Mouse (Mus musculus): ENCODE results near the gene Hacl1. TPM values are rescaled to one million over a fixed set of nuclear protein-coding genes. Genes with fewer than 3 reads are reported as not detected.
A peak's percentile ranks its signal among the peaks of the same experiment; 100 is the strongest.
"Not testable (repeated sequence)": the region's sequence is repeated elsewhere in the genome, so short reads cannot be mapped to it uniquely, and the experiment has no call there.

Gene Hacl1
- total and polyA plus RNA-seq, 2 experiments from 2014 or later = 6.5 to 7.7 TPM

DNA sequence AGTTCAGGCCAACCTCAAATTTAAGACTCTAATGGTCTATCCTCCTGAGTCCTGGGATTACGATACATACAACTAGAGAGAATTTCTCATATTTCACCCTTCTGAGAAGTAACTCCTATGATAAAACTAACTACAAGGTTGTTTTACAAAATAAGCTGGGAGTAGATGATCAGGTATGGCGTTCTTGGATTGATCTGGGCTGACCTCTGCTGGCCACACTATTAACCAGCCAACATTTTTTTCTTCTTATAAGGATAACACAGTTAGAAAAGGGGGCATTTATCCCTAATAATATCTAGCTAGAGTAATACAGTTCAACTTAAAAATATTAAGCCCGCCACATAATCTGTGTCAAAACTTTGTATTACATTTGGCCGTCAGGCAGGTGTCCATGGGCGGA is 36.2 kb downstream of the Hacl1 start:
- Histone ChIP-seq H3K9me3 (ENCODE audit: low read length) (no peaks in the 10 kb centered on the region), H3K4me1 (ENCODE audit: insufficient read depth) (no peaks in the 10 kb centered on the region), H3K27me3 (ENCODE audit: insufficient read depth, low read length) (no peaks in the 10 kb centered on the region), H3K4me2 (ENCODE audit: low read depth) (no peak overlapping the region), H3K36me3 (ENCODE audit: insufficient read depth) (no peaks in the 10 kb centered on the region), H3K4me3 (ENCODE audit: low read depth, low read length) (no peak overlapping the region), H3K27ac (ENCODE audit: low read depth, low read length) (no peak overlapping the region), H3K9ac (no peak overlapping the region)
- DNase-seq = no peak
- 86% methylated on average over 5 of the region's 5 CpGs for WGBS
- ATAC-seq = no peak
- peak; percentile 19; the same call in 1 of the 2 replicates for TF ChIP-seq CTCF (IDR thresholded peaks at IDR 0.05; ENCODE audit: low read depth)

DNA sequence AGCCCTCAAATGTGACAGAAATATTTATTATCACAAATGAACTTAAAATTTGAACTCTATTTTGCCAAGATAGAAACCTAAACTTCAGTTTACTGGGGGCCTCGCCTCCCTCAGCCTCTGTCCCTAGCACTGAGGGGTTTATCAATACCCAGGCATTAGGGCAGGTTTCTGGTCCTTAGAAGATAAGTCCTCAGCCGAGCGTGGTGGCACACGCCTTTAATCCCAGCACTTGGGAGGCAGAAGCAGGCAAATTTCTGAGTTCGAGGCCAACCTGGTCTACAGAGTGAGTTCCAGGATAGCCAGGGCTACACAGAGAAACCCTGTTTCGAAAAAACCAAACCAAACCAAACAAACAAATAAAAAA is 38.5 kb downstream of the Hacl1 start:
- not testable (repeated sequence) for H3K4me1 ChIP-seq (ENCODE audit: insufficient read depth); DNase-seq; H3K4me2 ChIP-seq (ENCODE audit: low read depth); H3K9me3 ChIP-seq (ENCODE audit: low read length); ATAC-seq; H3K36me3 ChIP-seq (ENCODE audit: insufficient read depth); H3K4me3 ChIP-seq (ENCODE audit: low read depth, low read length); H3K27me3 ChIP-seq (ENCODE audit: insufficient read depth, low read length); H3K27ac ChIP-seq (ENCODE audit: low read depth, low read length); H3K9ac ChIP-seq
- WGBS = 90% methylated on average over 6 of the region's 6 CpGs

DNA sequence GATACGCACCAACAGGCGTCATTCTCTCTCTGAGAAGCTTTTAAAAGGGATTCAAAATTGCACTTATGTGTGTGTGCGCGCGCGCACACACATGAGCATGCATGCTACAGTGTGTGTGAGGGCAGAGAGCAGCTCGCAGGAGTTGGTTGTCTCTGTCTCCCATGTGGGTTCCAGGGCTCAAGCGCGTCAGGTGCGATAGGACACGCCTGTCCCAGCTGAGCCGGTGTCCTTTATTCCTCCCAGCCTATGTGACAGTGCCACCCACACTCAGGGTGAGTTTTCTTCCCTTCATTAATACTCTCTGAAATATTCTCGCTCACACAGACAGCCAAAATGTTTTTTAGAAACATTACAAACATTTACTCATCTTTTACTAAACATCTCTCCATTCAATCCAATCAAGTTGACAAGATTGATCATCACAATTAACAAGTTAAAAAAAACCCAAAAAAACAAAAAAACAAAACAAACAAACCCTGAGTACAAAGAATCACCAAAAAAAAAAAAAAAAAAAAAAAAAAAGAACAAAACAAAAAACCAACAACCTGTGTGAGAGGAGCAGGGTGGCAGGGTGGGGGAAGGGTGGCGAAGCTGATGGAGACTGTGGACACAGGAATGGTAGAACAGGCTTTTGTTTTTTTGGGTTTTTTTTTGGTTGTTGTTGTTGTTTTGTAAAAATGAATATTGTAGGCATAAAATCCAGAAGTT is 39.0 kb downstream of the Hacl1 start:
- ATAC-seq (no peak), DNase-seq (no peak)
- Histone ChIP-seq H3K4me3 (ENCODE audit: low read depth, low read length) (no peak overlapping the region), H3K36me3 (ENCODE audit: insufficient read depth) (no peaks in the 10 kb centered on the region), H3K4me1 (ENCODE audit: insufficient read depth) (no peaks in the 10 kb centered on the region), H3K27me3 (ENCODE audit: insufficient read depth, low read length) (no peaks in the 10 kb centered on the region), H3K9me3 (ENCODE audit: low read length) (no peaks in the 10 kb centered on the region), H3K4me2 (ENCODE audit: low read depth) (no peak overlapping the region), H3K9ac (no peak overlapping the region), H3K27ac (ENCODE audit: low read depth, low read length) (no peak overlapping the region)
- 93% methylated on average over 14 of the region's 14 CpGs for WGBS
- no peak for TF ChIP-seq CTCF (IDR thresholded peaks at IDR 0.05; ENCODE audit: low read depth)

DNA sequence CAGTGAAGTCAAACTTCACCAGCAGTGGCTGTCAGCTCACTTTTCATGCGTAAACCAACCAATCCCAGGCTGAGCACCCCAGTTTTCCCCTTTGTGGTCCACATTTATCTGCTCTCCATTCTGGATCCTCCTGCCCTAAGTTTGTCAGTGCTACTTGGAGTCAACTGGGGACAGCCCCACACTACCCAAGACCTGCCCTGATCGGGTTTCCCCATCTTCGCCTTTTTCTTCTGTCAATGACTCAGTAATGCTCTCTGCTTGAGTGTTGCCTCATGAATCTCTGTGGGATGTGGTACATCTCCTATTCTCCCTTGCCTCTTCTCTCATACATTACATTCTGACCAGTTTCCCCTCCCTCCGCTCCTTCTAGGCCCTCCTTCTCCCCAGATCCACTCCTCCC is 43.6 kb downstream of the Hacl1 start:
- no peak overlapping the region for H3K9ac ChIP-seq
- 96% methylated on average over 4 of the region's 4 CpGs for WGBS
- ATAC-seq (no peak), DNase-seq (no peak)
- no peaks in the 10 kb centered on the region for H3K36me3 ChIP-seq (ENCODE audit: insufficient read depth)
- H3K4me2 ChIP-seq (ENCODE audit: low read depth) = no peak overlapping the region
- H3K4me1 ChIP-seq (ENCODE audit: insufficient read depth) = no peaks in the 10 kb centered on the region
- no peaks in the 10 kb centered on the region for H3K27me3 ChIP-seq (ENCODE audit: insufficient read depth, low read length)
- TF ChIP-seq CTCF (IDR thresholded peaks at IDR 0.05; ENCODE audit: low read depth) = no peak
- no peak overlapping the region for H3K4me3 ChIP-seq (ENCODE audit: low read depth, low read length)
- H3K9me3 ChIP-seq (ENCODE audit: low read length) = no peaks in the 10 kb centered on the region
- no peak overlapping the region for H3K27ac ChIP-seq (ENCODE audit: low read depth, low read length)

DNA sequence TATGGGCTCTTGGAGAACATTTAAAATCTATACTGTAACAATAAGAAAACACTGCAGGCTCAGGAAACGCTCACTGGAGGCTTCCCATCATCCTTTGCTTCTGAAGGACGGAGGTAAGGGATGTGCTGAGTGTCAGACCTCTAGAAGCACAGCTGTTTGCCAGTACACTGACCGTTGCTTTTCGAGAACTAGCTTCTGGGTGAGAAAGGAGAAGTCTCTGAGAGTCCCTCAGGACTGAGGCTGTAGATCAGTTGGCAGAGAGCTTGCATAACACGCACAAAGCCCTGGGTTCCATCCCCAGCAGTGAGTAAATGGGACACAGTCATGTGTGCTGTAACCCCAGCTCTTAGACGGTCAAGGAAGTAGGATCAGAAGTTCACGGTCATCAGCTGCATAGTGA is 44.7 kb downstream of the Hacl1 start:
- no peaks in the 10 kb centered on the region for H3K27me3 ChIP-seq (ENCODE audit: insufficient read depth, low read length)
- H3K4me2 ChIP-seq (ENCODE audit: low read depth) = no peak overlapping the region
- H3K9me3 ChIP-seq (ENCODE audit: low read length) = no peaks in the 10 kb centered on the region
- no peaks in the 10 kb centered on the region for H3K4me1 ChIP-seq (ENCODE audit: insufficient read depth)
- 85% methylated on average over 7 of the region's 7 CpGs for WGBS
- no peak overlapping the region for H3K27ac ChIP-seq (ENCODE audit: low read depth, low read length)
- DNase-seq = no peak
- H3K9ac ChIP-seq = no peak overlapping the region
- no peak overlapping the region for H3K4me3 ChIP-seq (ENCODE audit: low read depth, low read length)
- TF ChIP-seq CTCF (IDR thresholded peaks at IDR 0.05; ENCODE audit: low read depth) = no peak
- no peak for ATAC-seq
- H3K36me3 ChIP-seq (ENCODE audit: insufficient read depth) = no peaks in the 10 kb centered on the region

DNA sequence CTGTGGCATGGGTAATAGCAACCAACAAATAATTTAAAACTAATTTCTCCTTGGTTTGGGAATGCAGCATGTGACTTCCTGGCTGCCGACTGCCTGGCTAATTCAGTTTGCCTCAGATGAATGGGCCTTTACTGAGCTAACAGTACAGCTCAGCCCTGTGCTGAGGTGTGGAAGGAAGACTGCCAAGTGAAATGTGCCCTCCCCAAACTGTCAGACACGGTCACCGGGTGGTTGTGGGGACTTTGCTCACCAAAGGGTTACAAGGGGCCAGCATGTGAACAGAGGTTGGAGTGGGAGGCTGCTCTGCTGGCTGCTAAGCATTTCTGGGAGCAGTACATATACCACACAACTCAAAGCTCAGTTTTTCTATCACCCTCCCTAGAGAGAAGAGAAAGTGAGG is 46.4 kb downstream of the Hacl1 start:
- no peaks in the 10 kb centered on the region for H3K9me3 ChIP-seq (ENCODE audit: low read length)
- TF ChIP-seq CTCF (IDR thresholded peaks at IDR 0.05; ENCODE audit: low read depth) = no peak
- H3K36me3 ChIP-seq (ENCODE audit: insufficient read depth) = no peaks in the 10 kb centered on the region
- no peak for ATAC-seq
- H3K9ac ChIP-seq = no peak overlapping the region
- H3K4me3 ChIP-seq (ENCODE audit: low read depth, low read length) = no peak overlapping the region
- no peak for DNase-seq
- 62% methylated on average over 3 of the region's 3 CpGs for WGBS
- H3K4me2 ChIP-seq (ENCODE audit: low read depth) = no peak overlapping the region
- no peaks in the 10 kb centered on the region for H3K27me3 ChIP-seq (ENCODE audit: insufficient read depth, low read length)
- no peak overlapping the region for H3K27ac ChIP-seq (ENCODE audit: low read depth, low read length)
- H3K4me1 ChIP-seq (ENCODE audit: insufficient read depth) = no peaks in the 10 kb centered on the region

DNA sequence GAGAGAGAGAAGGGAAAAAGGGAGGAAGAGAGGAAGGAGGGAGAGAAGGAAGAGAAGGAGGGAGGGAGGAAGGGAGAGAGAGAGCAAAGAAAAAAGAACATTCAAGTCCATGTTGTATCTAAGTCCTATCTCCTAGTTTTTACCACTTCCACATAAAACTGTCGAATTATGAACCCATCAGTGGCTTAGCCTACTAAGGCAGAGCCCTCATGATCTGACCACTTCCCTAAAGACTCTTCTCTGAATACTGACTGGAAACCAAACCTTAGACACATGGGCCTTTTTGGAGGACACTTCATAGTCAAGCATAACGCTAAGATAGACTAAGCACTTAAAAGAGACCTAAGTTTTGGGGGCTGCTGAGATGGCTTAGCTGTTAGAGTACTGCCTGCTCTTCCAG is 48.0 kb downstream of the Hacl1 start:
- Histone ChIP-seq H3K4me2 (ENCODE audit: low read depth) (no peak overlapping the region), H3K4me3 (ENCODE audit: low read depth, low read length) (no peak overlapping the region), H3K27ac (ENCODE audit: low read depth, low read length) (no peak overlapping the region), H3K9ac (no peak overlapping the region), H3K4me1 (ENCODE audit: insufficient read depth) (no peaks in the 10 kb centered on the region), H3K36me3 (ENCODE audit: insufficient read depth) (no peaks in the 10 kb centered on the region), H3K27me3 (ENCODE audit: insufficient read depth, low read length) (no peaks in the 10 kb centered on the region), H3K9me3 (ENCODE audit: low read length) (no peaks in the 10 kb centered on the region)
- DNase-seq (no peak), ATAC-seq (no peak)
- 88% methylated on average over 2 of the region's 2 CpGs for WGBS
- no peak for TF ChIP-seq CTCF (IDR thresholded peaks at IDR 0.05; ENCODE audit: low read depth)

Measured in forebrain, postnatal 0 days (tissue).